Mouse (Mus musculus): ENCODE results near the gene Hnrnpab. TPM values are rescaled to one million over a fixed set of nuclear protein-coding genes. Genes with fewer than 3 reads are reported as not detected.
"Not testable (repeated sequence)": the region's sequence is repeated elsewhere in the genome, so short reads cannot be mapped to it uniquely, and the experiment has no call there.

Hnrnpab gene
- polyA plus RNA-seq, 1 experiment from 2014 or later = 329 TPM

DNA sequence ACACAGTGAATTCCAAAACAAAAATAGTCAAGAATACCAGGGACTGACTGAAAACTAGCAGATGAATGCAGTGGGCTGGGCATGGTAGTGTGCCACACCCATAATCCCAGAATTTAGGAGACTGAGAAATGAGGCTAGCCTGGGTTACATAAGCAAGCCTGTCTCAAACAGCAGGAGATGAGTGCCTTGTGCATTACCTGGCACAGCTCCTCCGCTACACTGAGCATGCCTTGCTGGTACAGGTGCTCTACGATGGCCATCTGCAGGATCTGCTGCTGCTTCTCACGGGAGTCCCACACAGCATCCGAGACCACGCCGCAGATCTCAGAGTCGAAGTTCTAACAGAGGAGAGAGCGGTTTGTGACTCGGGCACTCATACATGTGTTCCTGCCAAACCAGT lies 20.8 kb upstream of the Hnrnpab start:
- Histone ChIP-seq H3K4me3 (ENCODE audit: low read depth, low read length) (no peak overlapping the region), H3K27me3 (ENCODE audit: control insufficient read depth, insufficient read depth, low read length) (no peaks in the 10 kb centered on the region), H3K27ac (ENCODE audit: low read depth, low read length) (no peak overlapping the region), H3K9ac (replicated peaks; ENCODE audit: low read depth, low read length) (no peak overlapping the region), H3K4me2 (ENCODE audit: low read depth, low read length) (no peak overlapping the region), H3K36me3 (ENCODE audit: control insufficient read depth, insufficient read depth, low read length) (peaks cover 58% of the 10 kb centered on the region), H3K9me3 (ENCODE audit: control insufficient read depth, low read length) (no peaks in the 10 kb centered on the region), H3K4me1 (ENCODE audit: control insufficient read depth, insufficient read depth, low read length) (no peaks in the 10 kb centered on the region)
- ATAC-seq (ENCODE audit: low read depth) = no peak
- WGBS = 94% methylated on average over 9 of the region's 9 CpGs

- Histone ChIP-seq H3K4me3 (ENCODE audit: low read depth, low read length) (no peak overlapping the region), H3K27ac (ENCODE audit: low read depth, low read length) (no peak overlapping the region), H3K36me3 (ENCODE audit: control insufficient read depth, insufficient read depth, low read length) (peaks cover 63% of the 10 kb centered on the region), H3K9ac (replicated peaks; ENCODE audit: low read depth, low read length) (no peak overlapping the region), H3K9me3 (ENCODE audit: control insufficient read depth, low read length) (no peaks in the 10 kb centered on the region), H3K4me2 (ENCODE audit: low read depth, low read length) (no peak overlapping the region), H3K4me1 (ENCODE audit: control insufficient read depth, insufficient read depth, low read length) (peaks cover 4% of the 10 kb centered on the region), H3K27me3 (ENCODE audit: control insufficient read depth, insufficient read depth, low read length) (no peaks in the 10 kb centered on the region)
- WGBS = 83% methylated on average over 5 of the region's 5 CpGs
- ATAC-seq (ENCODE audit: low read depth) = no peak
Measured at GRCm38 (mm10) chr11:51625187-51625820, 18.7 kb upstream of the Hnrnpab start.

GRCm38 (mm10) chr11:51622971-51623491 lies 16.4 kb upstream of the Hnrnpab start:
- H3K4me1 ChIP-seq (ENCODE audit: control insufficient read depth, insufficient read depth, low read length) = peaks cover 7% of the 10 kb centered on the region
- H3K9ac ChIP-seq (replicated peaks; ENCODE audit: low read depth, low read length) = no peak overlapping the region
- no peak overlapping the region for H3K4me3 ChIP-seq (ENCODE audit: low read depth, low read length)
- peaks cover 54% of the 10 kb centered on the region for H3K36me3 ChIP-seq (ENCODE audit: control insufficient read depth, insufficient read depth, low read length)
- H3K9me3 ChIP-seq (ENCODE audit: control insufficient read depth, low read length) = no peaks in the 10 kb centered on the region
- no peak overlapping the region for H3K4me2 ChIP-seq (ENCODE audit: low read depth, low read length)
- no peaks in the 10 kb centered on the region for H3K27me3 ChIP-seq (ENCODE audit: control insufficient read depth, insufficient read depth, low read length)
- ATAC-seq (ENCODE audit: low read depth) = no peak
- 88% methylated on average over 7 of the region's 7 CpGs for WGBS
- H3K27ac ChIP-seq (ENCODE audit: low read depth, low read length) = no peak overlapping the region

GRCm38 (mm10) chr11:51621776-51622175 lies 15.1 kb upstream of the Hnrnpab start:
- Histone ChIP-seq H3K9ac (replicated peaks; ENCODE audit: low read depth, low read length) (no peak overlapping the region), H3K4me2 (ENCODE audit: low read depth, low read length) (no peak overlapping the region), H3K27me3 (ENCODE audit: control insufficient read depth, insufficient read depth, low read length) (no peaks in the 10 kb centered on the region), H3K4me3 (ENCODE audit: low read depth, low read length) (no peak overlapping the region), H3K4me1 (ENCODE audit: control insufficient read depth, insufficient read depth, low read length) (peaks cover 7% of the 10 kb centered on the region), H3K9me3 (ENCODE audit: control insufficient read depth, low read length) (no peaks in the 10 kb centered on the region), H3K27ac (ENCODE audit: low read depth, low read length) (no peak overlapping the region), H3K36me3 (ENCODE audit: control insufficient read depth, insufficient read depth, low read length) (peaks cover 43% of the 10 kb centered on the region)
- WGBS = 96% methylated on average over 2 of the region's 2 CpGs
- no peak for ATAC-seq (ENCODE audit: low read depth)

- no peak overlapping the region for H3K27ac ChIP-seq (ENCODE audit: low read depth, low read length)
- 3% methylated on average over 11 of the region's 11 CpGs for WGBS
- H3K4me2 ChIP-seq (ENCODE audit: low read depth, low read length) = peak overlapping the region; percentile 91
- H3K36me3 ChIP-seq (ENCODE audit: control insufficient read depth, insufficient read depth, low read length) = peaks cover 31% of the 10 kb centered on the region
- peaks cover 10% of the 10 kb centered on the region for H3K4me1 ChIP-seq (ENCODE audit: control insufficient read depth, insufficient read depth, low read length)
- no peaks in the 10 kb centered on the region for H3K9me3 ChIP-seq (ENCODE audit: control insufficient read depth, low read length)
- peak overlapping the region; percentile 67 for H3K9ac ChIP-seq (replicated peaks; ENCODE audit: low read depth, low read length)
- peak overlapping the region; percentile 75 for H3K4me3 ChIP-seq (ENCODE audit: low read depth, low read length)
- no peak for ATAC-seq (ENCODE audit: low read depth)
- H3K27me3 ChIP-seq (ENCODE audit: control insufficient read depth, insufficient read depth, low read length) = no peaks in the 10 kb centered on the region
Measured at GRCm38 (mm10) chr11:51620084-51620483, 13.4 kb upstream of the Hnrnpab start.

- H3K4me3 ChIP-seq (ENCODE audit: low read depth, low read length) = peak within 1 kb of the TSS; percentile 75
- under 1% methylated on average over 51 of the region's 51 CpGs for WGBS
- peaks cover 26% of the 10 kb centered on the region for H3K36me3 ChIP-seq (ENCODE audit: control insufficient read depth, insufficient read depth, low read length)
- H3K27me3 ChIP-seq (ENCODE audit: control insufficient read depth, insufficient read depth, low read length) = no peaks in the 10 kb centered on the region
- no peaks in the 10 kb centered on the region for H3K9me3 ChIP-seq (ENCODE audit: control insufficient read depth, low read length)
- peak within 1 kb of the TSS; percentile 91 for H3K4me2 ChIP-seq (ENCODE audit: low read depth, low read length)
- H3K27ac ChIP-seq (ENCODE audit: low read depth, low read length) = peak within 1 kb of the TSS; percentile 16; the same call in 1 of the 2 replicates
- peaks cover 10% of the 10 kb centered on the region for H3K4me1 ChIP-seq (ENCODE audit: control insufficient read depth, insufficient read depth, low read length)
- H3K9ac ChIP-seq (replicated peaks; ENCODE audit: low read depth, low read length) = peak within 1 kb of the TSS; percentile 67
- peak; percentile 95 for ATAC-seq (ENCODE audit: low read depth)
Measured at GRCm38 (mm10) chr11:51619409-51620060, 12.9 kb upstream of the Hnrnpab start, which contains the start of gene Nhp2. TSS of gene Nhp2 (plus strand) at chr11:51619735.

DNA sequence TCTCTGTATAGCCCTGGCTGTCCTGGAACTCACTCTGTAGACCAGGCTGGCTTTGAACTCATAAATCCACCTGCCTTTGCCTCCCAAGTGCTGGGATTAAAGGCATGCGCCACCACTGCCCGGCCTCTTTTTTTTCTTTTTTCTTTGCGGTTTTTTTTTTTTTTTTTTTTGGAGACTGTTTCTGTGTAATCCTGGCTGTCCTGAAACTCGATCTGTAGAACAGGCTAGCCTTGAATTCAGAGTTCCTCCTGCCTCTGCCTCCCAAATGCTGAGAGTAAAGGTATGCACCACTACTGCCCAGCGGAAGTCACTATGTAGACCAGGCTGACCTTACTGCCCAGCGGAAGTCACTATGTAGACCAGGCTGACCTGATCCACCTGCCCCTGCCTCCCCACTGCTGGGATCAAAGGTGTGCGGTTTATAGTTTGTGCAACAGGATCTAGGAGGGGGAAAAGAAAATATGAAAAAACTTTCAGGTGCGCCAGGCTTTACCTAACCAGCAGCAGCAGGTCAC lies 12.3 kb upstream of the Hnrnpab start:
- peak overlapping the region; percentile 75 for H3K4me3 ChIP-seq (ENCODE audit: low read depth, low read length)
- ATAC-seq (ENCODE audit: low read depth) = peak; percentile 42
- H3K27ac ChIP-seq (ENCODE audit: low read depth, low read length) = peak overlapping the region; percentile 16; the same call in 1 of the 2 replicates

GRCm38 (mm10) chr11:51617693-51618092 lies 11.0 kb upstream of the Hnrnpab start:
- no peaks in the 10 kb centered on the region for H3K9me3 ChIP-seq (ENCODE audit: control insufficient read depth, low read length)
- H3K4me3 ChIP-seq (ENCODE audit: low read depth, low read length) = no peak overlapping the region
- no peaks in the 10 kb centered on the region for H3K27me3 ChIP-seq (ENCODE audit: control insufficient read depth, insufficient read depth, low read length)
- no peak overlapping the region for H3K9ac ChIP-seq (replicated peaks; ENCODE audit: low read depth, low read length)
- peaks cover 7% of the 10 kb centered on the region for H3K36me3 ChIP-seq (ENCODE audit: control insufficient read depth, insufficient read depth, low read length)
- WGBS = 2% methylated on average over 4 of the region's 4 CpGs
- ATAC-seq (ENCODE audit: low read depth) = no peak
- no peak overlapping the region for H3K27ac ChIP-seq (ENCODE audit: low read depth, low read length)
- no peak overlapping the region for H3K4me2 ChIP-seq (ENCODE audit: low read depth, low read length)
- H3K4me1 ChIP-seq (ENCODE audit: control insufficient read depth, insufficient read depth, low read length) = peaks cover 10% of the 10 kb centered on the region

More for the DNA sequence above, 12.3 kb upstream of the Hnrnpab start:
- peaks cover 20% of the 10 kb centered on the region for H3K36me3 ChIP-seq (ENCODE audit: control insufficient read depth, insufficient read depth, low read length)
- H3K9ac ChIP-seq (replicated peaks; ENCODE audit: low read depth, low read length) = 0 out of 2 replicates have a peak overlapping the region, but pooled peaks have one; percentile 3
- H3K9me3 ChIP-seq (ENCODE audit: control insufficient read depth, low read length) = no peaks in the 10 kb centered on the region
- 59% methylated on average over 8 of the region's 8 CpGs for WGBS
- peaks cover 10% of the 10 kb centered on the region for H3K4me1 ChIP-seq (ENCODE audit: control insufficient read depth, insufficient read depth, low read length)
- peak overlapping the region; percentile 91 for H3K4me2 ChIP-seq (ENCODE audit: low read depth, low read length)
- no peaks in the 10 kb centered on the region for H3K27me3 ChIP-seq (ENCODE audit: control insufficient read depth, insufficient read depth, low read length)

GRCm38 (mm10) chr11:51616113-51616512 lies 9.5 kb upstream of the Hnrnpab start:
- H3K27me3 ChIP-seq (ENCODE audit: control insufficient read depth, insufficient read depth, low read length); ATAC-seq (ENCODE audit: low read depth); H3K9me3 ChIP-seq (ENCODE audit: control insufficient read depth, low read length); H3K27ac ChIP-seq (ENCODE audit: low read depth, low read length); H3K9ac ChIP-seq (replicated peaks; ENCODE audit: low read depth, low read length); H3K36me3 ChIP-seq (ENCODE audit: control insufficient read depth, insufficient read depth, low read length): not testable (repeated sequence)
- whole genome bisulfite sequencing = 95% methylated on average over 7 of the region's 7 CpGs
- Histone ChIP-seq H3K4me2 (ENCODE audit: low read depth, low read length) (peak overlapping the region; percentile 53; the same call in 1 of the 2 replicates), H3K4me3 (ENCODE audit: low read depth, low read length) (peak overlapping the region; percentile 25; the same call in 1 of the 2 replicates), H3K4me1 (ENCODE audit: control insufficient read depth, insufficient read depth, low read length) (peaks cover 10% of the 10 kb centered on the region)
